Mouse (Mus musculus) spleen, postnatal 14 days (tissue): ENCODE data around the gene Mtr.

ENCODE experiments used
- DNase-seq, 2 experiments: peaks; one replicate each; pipeline ENCODE4 v3.0.0; 2021 to 2022; ENCODE audit warnings: low spot score in 2 of 2

Mtr gene

GRCm38 (mm10) chr13:12257391-12258380, at the start of gene Mtr:
Gene Mtr (minus strand): TSS chr13:12258113.
- DNase-seq, result peak; percentile 89 to 91

- DNase-seq, result no peak
Measured at GRCm38 (mm10) chr13:12307286-12307685, 49.4 kb upstream of the Mtr start.

GRCm38 (mm10) chr13:12305540-12305939, 47.6 kb upstream of the Mtr start:
- no peak for DNase-seq

GRCm38 (mm10) chr13:12304991-12305390, 47.1 kb upstream of the Mtr start:
- DNase-seq, result no peak

GRCm38 (mm10) chr13:12297777-12298176, 39.9 kb upstream of the Mtr start:
- no peak for DNase-seq

GRCm38 (mm10) chr13:12296701-12297100, 38.8 kb upstream of the Mtr start:
- DNase-seq, result no peak

- no peak for DNase-seq
Measured at GRCm38 (mm10) chr13:12293810-12294209, 35.9 kb upstream of the Mtr start.

- DNase-seq, result no peak
Measured at GRCm38 (mm10) chr13:12290700-12291099, 32.8 kb upstream of the Mtr start.

GRCm38 (mm10) chr13:12284528-12284927, 26.6 kb upstream of the Mtr start:
- DNase-seq, result no peak

GRCm38 (mm10) chr13:12283826-12284225, 25.9 kb upstream of the Mtr start:
- DNase-seq, result no peak

- no peak for DNase-seq
Measured at GRCm38 (mm10) chr13:12274721-12275120, 16.8 kb upstream of the Mtr start.

- DNase-seq, result no peak
Measured at GRCm38 (mm10) chr13:12274220-12274619, 16.3 kb upstream of the Mtr start.

GRCm38 (mm10) chr13:12272953-12273352, 15.0 kb upstream of the Mtr start:
- DNase-seq, result no peak

- no peak for DNase-seq
Measured at GRCm38 (mm10) chr13:12267971-12268370, 10.1 kb upstream of the Mtr start.

- no peak for DNase-seq
Measured at GRCm38 (mm10) chr13:12267097-12267496, 9.2 kb upstream of the Mtr start.

- no peak for DNase-seq
Measured at GRCm38 (mm10) chr13:12263996-12264395, 6.1 kb upstream of the Mtr start.

- no peak for DNase-seq
Measured at GRCm38 (mm10) chr13:12261505-12261904, 3.6 kb upstream of the Mtr start.

- DNase-seq, result no peak
Measured at GRCm38 (mm10) chr13:12256871-12257390, 982 bp downstream of the Mtr start.

- DNase-seq, result no peak
Measured at GRCm38 (mm10) chr13:12255911-12256705, 1.8 kb downstream of the Mtr start.

- no peak for DNase-seq
Measured at GRCm38 (mm10) chr13:12250496-12250895, 7.4 kb downstream of the Mtr start.

GRCm38 (mm10) chr13:12249195-12249898, 8.6 kb downstream of the Mtr start:
- DNase-seq, result no peak

- no peak for DNase-seq
Measured at GRCm38 (mm10) chr13:12245938-12246337, 12.0 kb downstream of the Mtr start.
